Mouse (Mus musculus): ENCODE measurements around the gene Mapk12. TPM values are rescaled to one million over a fixed set of nuclear protein-coding genes. Genes with fewer than 3 reads are reported as not detected.
A peak's percentile ranks its signal among the peaks of the same experiment; 100 is the strongest.

The Mapk12 gene
- polyA plus RNA-seq, 1 experiment: 2.4 TPM

DNA sequence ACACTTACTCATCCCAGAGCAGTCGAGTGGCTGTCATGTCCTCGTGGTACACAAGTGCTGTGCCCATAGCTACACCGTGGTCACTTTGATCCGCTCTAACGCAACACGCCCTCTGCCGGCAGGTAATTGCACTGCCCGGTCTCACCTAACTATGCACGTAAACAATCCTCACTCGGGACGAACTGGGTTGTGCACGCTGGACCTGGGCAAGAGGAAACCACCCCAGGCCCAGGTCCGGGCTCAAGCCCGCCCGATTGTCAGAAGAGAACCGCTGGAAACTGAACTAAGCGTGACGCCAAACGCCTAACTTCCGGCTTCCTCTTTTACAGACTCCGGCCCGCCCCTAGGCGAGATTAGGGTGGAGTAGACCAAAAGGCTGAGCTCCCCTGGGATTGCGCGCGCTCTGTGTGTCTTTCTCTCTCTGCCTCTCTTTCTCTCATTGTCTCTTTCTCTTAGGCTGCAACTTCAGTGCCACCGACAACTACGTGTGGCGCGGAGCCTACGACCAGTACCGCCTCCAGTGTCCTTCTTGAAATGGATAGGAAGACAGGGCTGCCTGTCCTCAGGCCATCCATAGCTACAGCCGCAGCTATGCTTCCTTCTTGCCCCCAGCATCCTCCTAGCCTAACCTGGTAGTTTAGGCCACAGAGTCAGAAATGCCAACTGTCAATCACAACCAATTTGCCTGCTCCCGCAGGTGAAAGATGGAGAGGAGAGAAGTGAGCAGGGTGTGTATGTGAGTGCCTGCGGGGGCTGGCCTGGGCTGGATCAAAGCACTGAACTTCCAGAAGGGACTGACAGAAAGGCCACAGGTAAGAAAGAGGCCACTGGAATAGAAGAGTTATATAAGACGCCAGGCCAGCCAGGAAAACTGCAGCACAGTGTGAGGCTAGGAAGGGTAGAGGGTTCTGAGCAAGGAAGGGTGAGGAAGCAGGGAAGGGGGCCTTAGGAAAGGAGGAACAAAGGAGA is 11.8 kb downstream of the Mapk12 start, which contains the start of gene Hdac10:
TSS of gene Hdac10 (minus strand) at position 319 of the 969 bp plus-strand sequence.
- peaks cover 11% of the 10 kb centered on the region; the same call in 1 of the 2 replicates for H3K4me1 ChIP-seq (ENCODE audit: control insufficient read depth, insufficient read depth, insufficient read length, low read length)
- WGBS: 3% methylated on average over 36 of the region's 36 CpGs
- H3K27ac ChIP-seq (ENCODE audit: insufficient read depth, low read depth, low read length): peak within 1 kb of the TSS; percentile 88
- H3K36me3 ChIP-seq (ENCODE audit: control insufficient read depth, insufficient read depth, low read length): no peaks in the 10 kb centered on the region
- H3K4me3 ChIP-seq (ENCODE audit: low read depth, low read length): peak within 1 kb of the TSS; percentile 81
- TF ChIP-seq CTCF (IDR thresholded peaks at IDR 0.05; ENCODE audit: extremely low read depth, insufficient read length, insufficient replicate concordance, low read depth, low read length) (peak; percentile 98; the same call in 1 of the 2 replicates), POLR2A (IDR thresholded peaks at IDR 0.05; ENCODE audit: low read depth, low read length) (peak; percentile 65)
- H3K27me3 ChIP-seq (ENCODE audit: control insufficient read depth, insufficient read depth, low read length): no peaks in the 10 kb centered on the region

- TF ChIP-seq POLR2A (IDR thresholded peaks at IDR 0.05; ENCODE audit: low read depth, low read length) (no peak), CTCF (IDR thresholded peaks at IDR 0.05; ENCODE audit: extremely low read depth, insufficient read length, insufficient replicate concordance, low read depth, low read length) (no peak)
- no peaks in the 10 kb centered on the region for H3K27me3 ChIP-seq (ENCODE audit: control insufficient read depth, insufficient read depth, low read length)
- 39% methylated on average over 8 of the region's 8 CpGs for WGBS
Measured at GRCm38 (mm10) chr15:89127364-89127940, 13.1 kb downstream of the Mapk12 start.

DNA sequence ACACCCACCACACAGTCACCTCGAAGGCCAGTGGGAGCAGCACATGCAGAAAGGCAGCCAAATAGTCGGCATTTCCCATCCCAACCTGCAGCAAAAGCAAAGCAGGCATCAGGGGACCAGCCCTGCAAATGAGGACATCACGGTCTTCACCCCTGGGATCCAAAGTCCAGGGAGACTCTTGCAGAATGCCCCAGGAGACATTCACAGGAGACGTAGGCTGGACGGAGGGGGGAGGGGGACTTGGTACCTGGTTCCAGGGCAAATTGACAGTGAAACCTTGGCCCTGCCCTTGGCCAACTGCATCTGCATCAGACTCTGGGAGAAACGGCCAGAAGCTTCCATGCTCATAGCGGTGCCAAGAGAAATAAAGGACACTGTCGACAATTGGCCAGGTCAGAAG is 13.9 kb downstream of the Mapk12 start:
- Histone ChIP-seq H3K4me3 (ENCODE audit: low read depth, low read length) (no peak overlapping the region), H3K4me1 (ENCODE audit: control insufficient read depth, insufficient read depth, insufficient read length, low read length) (peaks cover 21% of the 10 kb centered on the region), H3K27ac (ENCODE audit: insufficient read depth, low read depth, low read length) (no peak overlapping the region), H3K36me3 (ENCODE audit: control insufficient read depth, insufficient read depth, low read length) (no peaks in the 10 kb centered on the region), H3K27me3 (ENCODE audit: control insufficient read depth, insufficient read depth, low read length) (no peaks in the 10 kb centered on the region)
- WGBS: 89% methylated on average over 8 of the region's 8 CpGs
- no peak for TF ChIP-seq POLR2A (IDR thresholded peaks at IDR 0.05; ENCODE audit: low read depth, low read length)
- TF ChIP-seq CTCF (IDR thresholded peaks at IDR 0.05; ENCODE audit: extremely low read depth, insufficient read length, insufficient replicate concordance, low read depth, low read length): no peak

More at GRCm38 (mm10) chr15:89127364-89127940, 13.1 kb downstream of the Mapk12 start:
- H3K36me3 ChIP-seq (ENCODE audit: control insufficient read depth, insufficient read depth, low read length): no peaks in the 10 kb centered on the region
- H3K4me1 ChIP-seq (ENCODE audit: control insufficient read depth, insufficient read depth, insufficient read length, low read length): peaks cover 17% of the 10 kb centered on the region
- peak overlapping the region; percentile 81 for H3K4me3 ChIP-seq (ENCODE audit: low read depth, low read length)
- no peak overlapping the region for H3K27ac ChIP-seq (ENCODE audit: insufficient read depth, low read depth, low read length)

GRCm38 (mm10) chr15:89125351-89125750 is 15.2 kb downstream of the Mapk12 start:
- Histone ChIP-seq H3K36me3 (ENCODE audit: control insufficient read depth, insufficient read depth, low read length) (no peaks in the 10 kb centered on the region), H3K27ac (ENCODE audit: insufficient read depth, low read depth, low read length) (no peak overlapping the region), H3K27me3 (ENCODE audit: control insufficient read depth, insufficient read depth, low read length) (no peaks in the 10 kb centered on the region), H3K4me1 (ENCODE audit: control insufficient read depth, insufficient read depth, insufficient read length, low read length) (peaks cover 21% of the 10 kb centered on the region), H3K4me3 (ENCODE audit: low read depth, low read length) (no peak overlapping the region)
- TF ChIP-seq CTCF (IDR thresholded peaks at IDR 0.05; ENCODE audit: extremely low read depth, insufficient read length, insufficient replicate concordance, low read depth, low read length) (no peak), POLR2A (IDR thresholded peaks at IDR 0.05; ENCODE audit: low read depth, low read length) (no peak)
- 94% methylated on average over 9 of the region's 9 CpGs for WGBS

DNA sequence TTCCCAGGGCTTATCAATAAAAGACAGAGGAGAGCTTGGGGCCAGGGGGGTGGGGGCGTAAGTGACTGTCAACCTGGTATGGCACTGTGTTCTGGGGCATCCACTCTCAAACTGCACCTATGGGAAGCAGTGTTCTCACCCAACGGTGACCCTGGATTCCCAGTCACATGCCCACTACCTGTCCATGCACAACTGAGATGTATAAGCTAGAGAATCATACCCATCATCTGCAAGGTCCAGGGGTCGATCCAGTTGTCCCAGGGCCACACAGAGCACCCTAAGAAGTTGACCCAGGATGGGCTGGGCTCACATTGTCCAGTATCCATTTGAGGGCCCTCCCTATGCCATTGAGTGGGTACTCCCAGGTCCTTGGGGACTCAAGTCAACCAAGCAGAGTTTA is 16.2 kb downstream of the Mapk12 start:
- peaks cover 21% of the 10 kb centered on the region for H3K4me1 ChIP-seq (ENCODE audit: control insufficient read depth, insufficient read depth, insufficient read length, low read length)
- H3K4me3 ChIP-seq (ENCODE audit: low read depth, low read length): no peak overlapping the region
- H3K27ac ChIP-seq (ENCODE audit: insufficient read depth, low read depth, low read length): no peak overlapping the region
- no peaks in the 10 kb centered on the region for H3K27me3 ChIP-seq (ENCODE audit: control insufficient read depth, insufficient read depth, low read length)
- 0 out of 2 replicates have a peak, but pooled peaks cover 4% of the 10 kb centered on the region for H3K36me3 ChIP-seq (ENCODE audit: control insufficient read depth, insufficient read depth, low read length)
- WGBS: 94% methylated on average over 3 of the region's 3 CpGs
- no peak for TF ChIP-seq CTCF (IDR thresholded peaks at IDR 0.05; ENCODE audit: extremely low read depth, insufficient read length, insufficient replicate concordance, low read depth, low read length)
- no peak for TF ChIP-seq POLR2A (IDR thresholded peaks at IDR 0.05; ENCODE audit: low read depth, low read length)

- Histone ChIP-seq H3K27ac (ENCODE audit: insufficient read depth, low read depth, low read length) (no peak overlapping the region), H3K4me3 (ENCODE audit: low read depth, low read length) (peak overlapping the region; percentile 96), H3K36me3 (ENCODE audit: control insufficient read depth, insufficient read depth, low read length) (peaks cover 4% of the 10 kb centered on the region; the same call in 1 of the 2 replicates), H3K4me1 (ENCODE audit: control insufficient read depth, insufficient read depth, insufficient read length, low read length) (peaks cover 19% of the 10 kb centered on the region), H3K27me3 (ENCODE audit: control insufficient read depth, insufficient read depth, low read length) (no peaks in the 10 kb centered on the region)
- TF ChIP-seq POLR2A (IDR thresholded peaks at IDR 0.05; ENCODE audit: low read depth, low read length) (no peak), CTCF (IDR thresholded peaks at IDR 0.05; ENCODE audit: extremely low read depth, insufficient read length, insufficient replicate concordance, low read depth, low read length) (no peak)
- WGBS: 46% methylated on average over 11 of the region's 11 CpGs
Measured at GRCm38 (mm10) chr15:89123595-89123994, 16.9 kb downstream of the Mapk12 start.
